Mouse (Mus musculus): ENCODE measurements around the gene Ppig.

Ppig gene

DNA sequence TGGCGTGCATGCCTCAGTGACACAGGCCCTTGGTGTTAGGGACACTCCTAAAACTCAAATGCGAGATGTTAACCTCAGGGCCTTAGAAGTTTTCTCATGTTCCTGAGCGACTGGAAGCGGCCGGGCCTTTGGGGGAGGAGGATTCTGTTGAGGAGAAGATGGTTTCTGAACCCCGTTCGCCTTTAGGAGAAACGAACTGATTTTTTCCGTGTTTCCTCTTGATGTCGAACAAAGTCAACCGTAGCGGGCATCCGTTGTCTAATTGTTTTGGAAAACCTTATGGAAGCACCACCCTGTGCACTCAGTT lies 1.1 kb downstream of the Ppig start:
- in situ Hi-C loops (cut with MboI; ENCODE audit: unreplicated experiment in 2 of 2), result loop anchor here in 1 of 2 experiments (25.0 kb wide), 1 partner anchor 1489 kb away; the partner anchor contains the start of gene Dync1i2

GRCm38 (mm10) chr2:69745091-69745490 lies 22.7 kb downstream of the Ppig start:
- in situ Hi-C loops (cut with MboI; ENCODE audit: unreplicated experiment in 2 of 2), result loop anchor here in 1 of 2 experiments (25.0 kb wide), 1 partner anchor 217 kb away; no protein-coding TSS in a partner anchor

GRCm38 (mm10) chr2:69760980-69761379 lies 38.6 kb downstream of the Ppig start:
- in situ Hi-C loops (cut with MboI; ENCODE audit: unreplicated experiment in 2 of 2), result no loop called here

DNA sequence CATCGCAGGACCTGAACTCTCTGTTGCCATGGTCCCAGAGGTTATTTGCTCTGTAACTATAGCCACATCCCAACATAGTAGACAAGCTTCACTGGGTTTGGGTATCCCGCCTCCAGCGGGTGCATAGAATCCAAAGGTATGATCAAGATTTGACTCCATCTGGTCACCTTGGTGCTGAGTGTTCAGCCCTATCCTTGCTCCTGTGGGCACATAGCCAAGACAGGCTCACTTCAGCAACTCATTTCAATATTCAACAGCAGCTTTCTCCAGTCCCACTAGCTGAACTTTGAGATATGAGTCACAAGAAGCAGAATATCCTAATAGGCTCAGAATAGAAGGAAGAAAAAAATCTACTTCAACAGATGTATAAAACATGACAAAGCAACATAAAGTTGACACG lies 41.0 kb downstream of the Ppig start:
- in situ Hi-C loops (cut with MboI; ENCODE audit: unreplicated experiment in 2 of 2), result no loop called here

DNA sequence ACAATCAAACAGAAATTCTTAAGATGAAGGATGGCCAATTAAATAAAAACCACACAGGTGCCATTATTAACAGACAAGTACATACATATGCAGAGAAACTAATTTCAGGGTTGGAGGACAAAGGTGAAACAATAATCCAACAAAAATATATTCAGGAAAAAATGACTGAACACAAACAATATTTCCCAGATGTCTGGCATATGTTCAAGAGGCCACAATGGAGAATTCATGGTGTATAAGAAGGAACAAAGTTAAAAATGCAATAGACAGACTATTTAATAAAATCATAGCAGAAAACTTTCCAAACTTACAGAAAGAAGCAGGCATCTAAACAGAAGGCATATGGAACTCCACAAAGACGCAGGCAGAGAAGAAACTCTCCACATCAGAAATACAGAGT lies 42.4 kb downstream of the Ppig start:
- in situ Hi-C loops (cut with MboI; ENCODE audit: unreplicated experiment in 2 of 2), result no loop called here

GRCm38 (mm10) chr2:69773331-69773730 lies 51.0 kb downstream of the Ppig start:
- in situ Hi-C loops (cut with MboI; ENCODE audit: unreplicated experiment in 2 of 2), result loop anchor here in 1 of 2 experiments (10.0 kb wide), 1 partner anchor 139 kb away; no protein-coding TSS in a partner anchor

GRCm38 (mm10) chr2:69777985-69778835 lies 55.9 kb downstream of the Ppig start:
- in situ Hi-C loops (cut with MboI; ENCODE audit: unreplicated experiment in 2 of 2), result loop anchor here in 1 of 2 experiments (10.0 kb wide), 1 partner anchor 143 kb away; no protein-coding TSS in a partner anchor

DNA sequence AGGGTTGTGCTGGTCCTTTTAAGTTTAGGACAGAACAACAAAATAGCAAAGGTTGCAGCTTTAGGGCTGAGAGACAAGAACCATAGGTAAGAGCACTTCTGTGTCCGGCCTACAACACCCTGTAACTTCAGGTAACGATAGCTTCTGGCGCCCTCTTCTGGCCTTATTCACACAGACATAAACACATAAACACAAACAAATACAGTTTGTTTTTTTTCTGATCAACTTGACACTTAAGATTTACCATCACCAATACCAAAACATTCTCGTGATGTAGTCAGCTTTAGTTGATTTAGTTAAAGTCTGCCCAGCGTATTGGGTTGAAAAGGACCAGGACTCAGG lies 56.5 kb downstream of the Ppig start:
- in situ Hi-C loops (cut with MboI; ENCODE audit: unreplicated experiment in 2 of 2), result loop anchor here in 1 of 2 experiments (10.0 kb wide), 1 partner anchor 144 kb away; no protein-coding TSS in a partner anchor

GRCm38 (mm10) chr2:69788974-69789373 lies 66.6 kb downstream of the Ppig start:
- in situ Hi-C loops (cut with MboI; ENCODE audit: unreplicated experiment in 2 of 2), result no loop called here

GRCm38 (mm10) chr2:69789429-69790069 lies 67.2 kb downstream of the Ppig start, which contains the start of the genes Ccdc173 and Phospho2:
Ccdc173 (minus strand) TSS chr2:69789575.
Phospho2 (plus strand) TSS chr2:69789623.
- in situ Hi-C loops (cut with MboI; ENCODE audit: unreplicated experiment in 2 of 2), result loop anchor here in 1 of 2 experiments (5.0 kb wide), 1 partner anchor 152 kb away; no protein-coding TSS in a partner anchor

- in situ Hi-C loops (cut with MboI; ENCODE audit: unreplicated experiment in 2 of 2), result loop anchor here in 1 of 2 experiments (5.0 kb wide), 1 partner anchor 153 kb away; no protein-coding TSS in a partner anchor
These were observed 67.9 kb downstream of the Ppig start for GRCm38 (mm10) chr2:69790285-69790684.

GRCm38 (mm10) chr2:69790722-69791121 lies 68.4 kb downstream of the Ppig start:
- in situ Hi-C loops (cut with MboI; ENCODE audit: unreplicated experiment in 2 of 2), result loop anchor here in 1 of 2 experiments (5.0 kb wide), 1 partner anchor 153 kb away; no protein-coding TSS in a partner anchor

- in situ Hi-C loops (cut with MboI; ENCODE audit: unreplicated experiment in 2 of 2), result no loop called here
These were observed 80.6 kb downstream of the Ppig start for GRCm38 (mm10) chr2:69802911-69803312.
